ENCODE assay signal across 11 mouse cellular contexts in the genomic region with DNA sequence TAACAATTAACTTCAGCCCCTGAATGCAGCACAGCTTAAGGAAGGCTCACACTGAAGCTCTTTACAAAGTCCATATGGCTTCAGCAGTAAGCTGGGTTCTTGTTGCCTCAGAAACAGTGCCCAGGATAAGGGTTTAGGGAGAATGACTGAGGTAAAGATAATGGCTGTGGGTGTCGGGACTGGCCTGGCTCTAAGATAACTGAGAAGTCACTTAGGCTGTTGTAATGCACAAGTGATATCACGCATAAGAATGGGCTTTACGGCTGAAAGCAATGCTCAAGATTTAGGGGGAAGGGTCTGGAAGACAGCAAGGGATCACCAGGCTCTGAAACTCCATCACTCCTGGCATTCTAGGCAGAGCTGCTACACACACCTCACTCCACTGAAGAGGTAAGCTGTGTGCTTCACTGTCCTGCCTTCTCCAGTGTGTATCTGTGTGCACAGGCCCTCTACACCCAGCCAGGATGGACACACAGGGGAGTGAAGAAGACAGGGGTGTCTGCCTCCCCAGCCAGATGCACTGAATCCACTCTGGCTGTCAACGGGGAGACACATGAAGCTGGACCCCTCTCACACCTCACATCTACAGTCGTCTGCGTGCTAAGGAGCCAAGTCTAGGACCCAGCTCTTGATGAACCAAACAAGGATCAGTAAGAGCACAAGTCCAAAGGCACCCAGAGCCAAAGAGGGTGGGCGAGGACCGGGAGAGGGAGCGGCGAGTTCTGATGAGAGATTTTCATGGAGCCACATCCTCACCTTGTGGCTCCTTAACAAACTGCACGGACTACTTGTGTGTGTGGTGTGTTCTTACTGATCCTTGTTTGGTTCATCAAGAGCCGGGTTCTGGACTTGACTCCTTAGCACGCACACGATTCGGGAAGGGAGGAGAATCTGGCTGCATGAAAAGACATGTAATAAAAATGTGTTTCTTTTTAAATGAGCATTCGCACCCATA. TPM values are rescaled to one million over a fixed set of nuclear protein-coding genes. Genes with fewer than 3 reads are reported as not detected.
DNase-seq lines count a peak whose midpoint lies in the region; ATAC-seq lines count a peak whose summit lies in the region.
"Had no signal": no experiment of that assay in that cellular context is flagged by ENCODE, and none has a peak within 500 bp of the region (broad histone marks: within the 10 kb centered on the region; RNA-seq: fewer than 3 reads in every experiment).

No protein-coding gene starts in this region.

- H3K4me2 ChIP-seq in heart, embryonic 12.5 days = no peak overlapping the region
- no peak overlapping the region for H3K4me2 ChIP-seq in midbrain, embryonic 11.5 days
- no peak overlapping the region for H3K4me2 ChIP-seq in midbrain, embryonic 15.5 days
- H3K4me2 ChIP-seq: liver, embryonic 15.5 days had no signal

- peaks cover 62% of the 10 kb centered on the region for H3K4me1 ChIP-seq in heart, embryonic 12.5 days (replicated peaks)
- H3K4me1 ChIP-seq in midbrain, embryonic 11.5 days (ENCODE audit: control insufficient read depth, insufficient read depth, low read length) = peaks cover 23% of the 10 kb centered on the region
- H3K4me1 ChIP-seq in midbrain, embryonic 15.5 days = peaks cover 25% of the 10 kb centered on the region
- peaks cover 62% of the 10 kb centered on the region for H3K4me1 ChIP-seq in limb, embryonic 10.5 days

- H3K27ac ChIP-seq in heart, embryonic 12.5 days (ENCODE audit: poor library complexity, severe bottlenecking) = no peak overlapping the region
- no peak overlapping the region for H3K27ac ChIP-seq in midbrain, embryonic 11.5 days (ENCODE audit: low read depth, low read length)
- no peak overlapping the region for H3K27ac ChIP-seq in midbrain, embryonic 15.5 days
- peak overlapping the region; percentile 67 for H3K27ac ChIP-seq in limb, embryonic 10.5 days
- H3K27ac ChIP-seq: liver, embryonic 15.5 days had no signal

- H3K9me3 ChIP-seq in heart, embryonic 12.5 days (replicated peaks) = no peaks in the 10 kb centered on the region
- H3K9me3 ChIP-seq in midbrain, embryonic 11.5 days (ENCODE audit: control insufficient read depth, low read length) = no peaks in the 10 kb centered on the region
- H3K9me3 ChIP-seq in midbrain, embryonic 15.5 days = no peaks in the 10 kb centered on the region
- no peaks in the 10 kb centered on the region for H3K9me3 ChIP-seq in limb, embryonic 10.5 days (replicated peaks)
- H3K9me3 ChIP-seq: liver, embryonic 15.5 days had no signal

- intact Hi-C loops in left cerebral cortex, postnatal 25 days (cut with DNase I) = loop anchor here (5.0 kb wide), 2 partner anchors 88 to 112 kb away; a partner anchor contains a TSS

- no peaks in the 10 kb centered on the region for H3K27me3 ChIP-seq in heart, embryonic 12.5 days (replicated peaks)
- no peaks in the 10 kb centered on the region for H3K27me3 ChIP-seq in midbrain, embryonic 11.5 days (ENCODE audit: control insufficient read depth, insufficient read depth, low read length)
- no peaks in the 10 kb centered on the region for H3K27me3 ChIP-seq in midbrain, embryonic 15.5 days (replicated peaks)
- H3K27me3 ChIP-seq in limb, embryonic 10.5 days (ENCODE audit: low read depth, poor library complexity, severe bottlenecking) = no peaks in the 10 kb centered on the region
- H3K27me3 ChIP-seq: liver, embryonic 15.5 days had no signal

- no peak for ATAC-seq in heart, embryonic 12.5 days (ENCODE audit: insufficient number of reproducible peaks, low FRiP score)
- no peak for ATAC-seq in midbrain, embryonic 11.5 days (ENCODE audit: low FRiP score)
- ATAC-seq in midbrain, embryonic 15.5 days (replicated peaks) = no peak
- ATAC-seq: CD4-positive, CD25-positive, alpha-beta regulatory T cell, adult 4 months had no signal

- H3K4me3 ChIP-seq in heart, embryonic 12.5 days = no peak overlapping the region
- no peak overlapping the region for H3K4me3 ChIP-seq in midbrain, embryonic 11.5 days (ENCODE audit: low read depth, low read length)
- no peak overlapping the region for H3K4me3 ChIP-seq in midbrain, embryonic 15.5 days
- H3K4me3 ChIP-seq in limb, embryonic 10.5 days = no peak overlapping the region
- H3K4me3 ChIP-seq: liver, embryonic 15.5 days had no signal

- DNase-seq in heart, adult 18-20 months = no peak
- DNase-seq in midbrain, embryonic 11.5 days (ENCODE audit: low spot score, missing footprints) = peak; percentile 80
- DNase-seq in limb, embryonic 10.5 days (ENCODE audit: low spot score) = no peak
- DNase-seq in left cerebral cortex, postnatal 25 days (ENCODE audit: low spot score in 2 of 2) = no peak
- no peak for DNase-seq in spleen, adult 18-20 months
- DNase-seq in ovary, postnatal 10 days (ENCODE audit: low spot score) = no peak
- DNase-seq: retina, postnatal 1 day had no signal

- peaks cover 44% of the 10 kb centered on the region for H3K36me3 ChIP-seq in heart, embryonic 12.5 days
- H3K36me3 ChIP-seq in midbrain, embryonic 11.5 days (ENCODE audit: control insufficient read depth, insufficient read depth, low read length) = peaks cover 9% of the 10 kb centered on the region
- peaks cover 11% of the 10 kb centered on the region for H3K36me3 ChIP-seq in midbrain, embryonic 15.5 days (replicated peaks)
- peaks cover 55% of the 10 kb centered on the region for H3K36me3 ChIP-seq in limb, embryonic 10.5 days

- H3K9ac ChIP-seq in heart, embryonic 12.5 days = 0 out of 2 replicates have a peak overlapping the region, but pooled peaks have one; percentile 21
- H3K9ac ChIP-seq in midbrain, embryonic 11.5 days (ENCODE audit: low read length) = no peak overlapping the region
- H3K9ac ChIP-seq in midbrain, embryonic 15.5 days = no peak overlapping the region
- H3K9ac ChIP-seq: liver, embryonic 15.5 days had no signal

- 69% methylated on average over 16 of the region's 16 CpGs for WGBS in heart, embryonic 12.5 days
- 85% methylated on average over 16 of the region's 16 CpGs for WGBS in midbrain, embryonic 11.5 days
- 80% methylated on average over 16 of the region's 16 CpGs for WGBS in midbrain, embryonic 15.5 days
- WGBS in limb, embryonic 10.5 days = 84% methylated on average over 16 of the region's 16 CpGs

RNA-seq across cellular contexts. Expression of a gene that starts 4.6 kb away (rescaled TPM):
- polyA plus RNA-seq in heart, embryonic 12.5 days (2016; fragmentation: Nextera tagmentation; extraction: Ambion mirVana) = 36.1 and 39.5 TPM in 2 replicates
- total RNA-seq in heart, adult 18-20 months (2021) = 10 to 100 TPM; 38.5 to 43.5 TPM
- polyA plus RNA-seq in midbrain, embryonic 11.5 days (2014; fragmentation: Nextera tagmentation; extraction: Ambion mirVana) = 29.4 TPM in 2 replicates
- polyA plus RNA-seq in midbrain, embryonic 15.5 days (2015; fragmentation: Nextera tagmentation; extraction: Ambion mirVana) = 29.3 and 29.4 TPM in 2 replicates
- polyA plus RNA-seq in limb, embryonic 10.5 days (2016; fragmentation: Nextera tagmentation; extraction: Ambion mirVana) = 43.7 and 50.8 TPM in 2 replicates
- 10 to 100 TPM; 27.5 to 28.1 TPM for total RNA-seq in left cerebral cortex, postnatal 25 days (2021)

RNA-seq across cellular contexts. Expression of a gene that starts 43.4 kb away (rescaled TPM):
- polyA plus RNA-seq in heart, embryonic 12.5 days (2016; fragmentation: Nextera tagmentation; extraction: Ambion mirVana) = 233 and 237 TPM in 2 replicates
- 100 to 1,000 TPM; 125 to 136 TPM for total RNA-seq in heart, adult 18-20 months (2021)
- 248 and 272 TPM in 2 replicates for polyA plus RNA-seq in midbrain, embryonic 11.5 days (2014; fragmentation: Nextera tagmentation; extraction: Ambion mirVana)
- polyA plus RNA-seq in midbrain, embryonic 15.5 days (2015; fragmentation: Nextera tagmentation; extraction: Ambion mirVana) = 272 and 286 TPM in 2 replicates
- 184 and 206 TPM in 2 replicates for polyA plus RNA-seq in limb, embryonic 10.5 days (2016; fragmentation: Nextera tagmentation; extraction: Ambion mirVana)
- total RNA-seq in left cerebral cortex, postnatal 25 days (2021) = 100 to 1,000 TPM; 196 to 209 TPM
